Mouse (Mus musculus): Measurements from ENCODE around the gene Mef2d.

DNA sequence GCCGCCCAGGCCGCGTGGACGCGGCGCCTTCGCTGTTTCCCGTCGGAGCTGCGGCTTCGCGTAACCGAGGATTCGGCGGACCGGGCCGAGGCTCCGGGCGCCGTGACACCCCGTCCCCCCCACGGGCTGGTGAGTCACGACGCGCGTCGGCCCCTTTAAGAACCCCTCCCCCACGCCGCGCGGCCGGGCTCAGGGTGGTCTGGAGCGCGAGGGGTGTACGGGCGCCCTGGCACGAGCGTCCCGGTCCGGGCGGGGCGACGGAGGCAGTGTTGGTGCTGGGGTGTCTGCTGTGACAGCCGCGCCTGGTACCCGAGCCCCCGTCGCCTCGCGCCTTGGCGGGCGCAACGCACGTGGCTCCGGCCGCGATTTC lies 359 bp downstream of the Mef2d start:
- no peak for TF ChIP-seq CTCF (IDR thresholded peaks at IDR 0.05; ENCODE audit: borderline replicate concordance, control insufficient read depth, extremely low read depth, insufficient read depth, low read length, poor library complexity)
- TF ChIP-seq POLR2A (IDR thresholded peaks at IDR 0.05; ENCODE audit: control insufficient read depth, extremely low read depth, insufficient read depth, low read length, poor library complexity) = no peak

Measured in thymus, adult 2 months (tissue).